Mouse (Mus musculus) limb, embryonic 14.5 days (tissue): ENCODE results near the gene Atp2b2. TPM values are rescaled to one million over a fixed set of nuclear protein-coding genes. Genes with fewer than 3 reads are reported as not detected.

ENCODE experiments used
- ATAC-seq: fragments of 200-750 bp; cut with Nextera tagmentation; 2 replicates; pipeline ENCODE4 v1.8.0; 2017; ENCODE audit warnings: low read depth, moderate number of reproducible peaks, moderate TSS enrichment; ENCODE audit not compliant: low FRiP score
- DNase-seq: peaks from one replicate; pipeline ENCODE4 v3.0.0-alpha.2; 2015; ENCODE audit warnings: low spot score
- H3K27ac ChIP-seq: fragments of 300-500 bp; sonication (generic); replicated peaks from 2 replicates; pipeline ENCODE4 v1.5.1; 2014; ENCODE audit warnings: low read depth, mild to moderate bottlenecking, low read length, moderate library complexity, mixed read lengths
- H3K27me3 ChIP-seq: fragments of 300-500 bp; sonication (generic); 2 replicates; pipeline ENCODE4 v1.6.1; 2014; ENCODE audit warnings: low read length, mixed read lengths; ENCODE audit not compliant: control insufficient read depth, insufficient read depth
- H3K36me3 ChIP-seq: fragments of 300-500 bp; sonication (generic); 2 replicates; pipeline ENCODE4 v1.6.1; 2014; ENCODE audit warnings: mild to moderate bottlenecking, low read length, moderate library complexity, mixed read lengths; ENCODE audit not compliant: control insufficient read depth, insufficient read depth
- H3K4me1 ChIP-seq: fragments of 300-500 bp; sonication (generic); 2 replicates; pipeline ENCODE4 v1.6.1; 2014; ENCODE audit warnings: antibody characterized with exemption, low read length, mixed read lengths; ENCODE audit not compliant: control insufficient read depth, insufficient read depth
- H3K4me2 ChIP-seq: fragments of 300-500 bp; sonication (generic); replicated peaks from 2 replicates; pipeline ENCODE4 v1.6.1; 2014; ENCODE audit warnings: low read depth, mild to moderate bottlenecking, low read length, moderate library complexity; ENCODE audit not compliant: severe bottlenecking
- H3K4me3 ChIP-seq: fragments of 300-500 bp; sonication (generic); replicated peaks from 2 replicates; pipeline ENCODE4 v1.5.1; 2014; ENCODE audit warnings: low read length
- H3K9ac ChIP-seq: fragments of 300-500 bp; sonication (generic); 2 replicates; pipeline ENCODE4 v1.6.1; 2014; ENCODE audit warnings: mild to moderate bottlenecking, low read depth, low read length, moderate library complexity; ENCODE audit not compliant: severe bottlenecking
- H3K9me3 ChIP-seq: fragments of 300-500 bp; sonication (generic); 2 replicates; pipeline ENCODE4 v1.6.1; 2016; ENCODE audit warnings: low read length; ENCODE audit not compliant: control insufficient read depth
- POLR2A ChIP-seq: fragments of 200-500 bp; IDR thresholded peaks from 2 replicates; pipeline ENCODE4 v1.8.0; 2012; ENCODE audit warnings: inconsistent platforms, mild to moderate bottlenecking, moderate library complexity, borderline replicate concordance; ENCODE audit not compliant: insufficient read depth, insufficient read length; ENCODE audit errors: extremely low read depth
- whole genome bisulfite sequencing: fragments of 180-500 bp; shearing (Covaris S2); extraction: QIAGEN DNeasy Blood & Tissue Kit; methylation state at CpG from one replicate; pipeline ENCODE4 v1.1.7; 2014; 5-methylcytosine and 5-hydroxymethylcytosine counted together
- polyA plus RNA-seq, 2 experiments: library from polyadenylated mRNA; depleted of rRNA in 1 of 2; stranded (reverse) in 1 of 2; unstranded in 1 of 2; fragments of >200 nt; fragmentation: Nextera tagmentation in 1 of 2; extraction: Ambion mirVana in 1 of 2; gene quantifications; 2 replicates each; pipeline versions ENCODE4 v1.2.1 to v1.2.3; 2012 to 2014

The Atp2b2 gene
- polyA plus RNA-seq, 2 experiments: 0.09 to 0.11 TPM

DNA sequence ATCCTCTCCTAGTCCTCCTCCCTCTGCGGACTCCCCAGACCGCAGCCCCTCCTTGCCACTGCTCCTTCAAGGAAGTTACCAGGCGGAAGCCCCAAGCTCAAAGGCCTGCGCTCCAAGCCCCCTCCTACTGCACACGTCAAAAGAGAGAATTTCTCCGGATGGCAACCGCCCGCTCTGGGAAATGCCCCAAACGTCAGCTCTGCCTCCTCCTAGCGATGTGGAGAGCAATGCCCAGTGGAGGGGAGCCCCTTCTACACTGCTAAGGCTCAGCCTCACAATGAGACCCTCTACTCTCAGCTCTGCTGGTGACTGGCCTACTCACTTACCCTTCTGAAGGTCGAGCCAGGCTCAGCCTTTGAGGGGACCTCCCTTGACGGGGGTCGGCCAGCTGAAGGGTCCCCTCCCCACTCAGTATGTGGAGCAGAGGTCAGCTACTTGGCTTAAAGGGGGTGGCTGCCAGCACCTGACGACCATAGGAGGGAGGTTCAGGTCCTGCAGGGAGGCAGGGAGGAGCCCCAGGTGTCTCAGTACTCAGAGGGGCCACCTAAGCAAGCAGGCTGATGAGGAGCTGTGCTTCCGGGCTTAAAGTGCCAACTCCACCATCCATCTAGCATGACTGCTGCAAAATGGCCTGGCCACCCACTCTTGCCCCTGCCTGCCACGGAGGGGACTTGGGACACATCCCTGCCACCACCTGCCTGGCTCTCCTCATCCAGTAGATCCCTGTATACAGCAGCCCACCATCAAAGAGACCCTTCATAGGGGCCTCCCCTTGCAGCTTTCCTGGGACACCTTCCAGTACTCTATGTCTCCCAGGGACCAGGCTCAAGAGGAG lies 152.2 kb downstream of the Atp2b2 start:
- Histone ChIP-seq H3K27ac (no peak overlapping the region), H3K4me2 (peak overlapping the region; percentile 55; the same call in 1 of the 2 replicates), H3K27me3 (peaks cover 52% of the 10 kb centered on the region), H3K9me3 (no peaks in the 10 kb centered on the region), H3K36me3 (no peaks in the 10 kb centered on the region), H3K4me3 (no peak overlapping the region), H3K9ac (no peak overlapping the region), H3K4me1 (no peaks in the 10 kb centered on the region)
- DNase-seq (no peak), ATAC-seq (no peak)
- 16% methylated on average over 14 of the region's 16 CpGs for WGBS
- no peak for TF ChIP-seq POLR2A

DNA sequence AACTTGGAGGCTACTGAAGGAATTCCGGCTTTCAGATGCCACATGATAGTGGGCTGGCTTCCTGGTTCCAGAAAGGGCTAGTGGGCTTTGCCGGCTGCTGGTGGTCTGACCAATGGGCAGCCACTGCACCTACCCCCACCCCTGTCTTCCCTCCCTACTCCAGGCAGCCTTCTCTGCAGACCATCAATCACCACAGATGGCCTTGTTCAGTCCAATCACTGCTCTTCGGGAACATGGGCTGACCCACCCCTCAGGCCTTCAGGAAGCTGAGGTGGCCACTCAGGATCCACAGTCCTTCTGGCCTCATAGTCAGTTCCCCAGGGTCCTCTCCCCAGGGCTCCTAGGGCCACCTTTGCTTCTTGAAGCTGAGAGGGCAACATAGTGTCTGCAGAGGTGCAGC lies 153.2 kb downstream of the Atp2b2 start:
- no peaks in the 10 kb centered on the region for H3K4me1 ChIP-seq

DNA sequence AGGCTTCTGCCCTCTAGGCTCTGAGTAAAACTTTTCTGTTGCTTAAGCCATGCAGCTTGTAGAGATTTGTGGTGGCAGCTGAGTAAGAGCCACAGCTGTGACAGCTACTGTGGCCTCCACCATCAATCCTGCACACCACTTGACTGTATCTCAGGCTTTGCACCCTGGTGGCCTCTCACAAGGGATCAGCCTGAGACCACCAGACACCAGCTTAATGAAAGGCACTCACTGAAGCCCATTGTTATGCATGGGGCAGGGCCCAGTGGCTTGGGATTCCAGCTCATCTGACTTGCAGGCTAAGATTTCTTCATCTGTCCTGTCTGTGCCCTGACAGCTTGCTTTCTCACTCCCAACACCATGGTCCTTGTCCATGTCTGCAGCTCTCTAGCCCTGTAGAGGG lies 155.5 kb downstream of the Atp2b2 start:
- no peak overlapping the region for H3K4me2 ChIP-seq
- no peak overlapping the region for H3K27ac ChIP-seq
- no peak for TF ChIP-seq POLR2A
- DNase-seq: no peak
- no peaks in the 10 kb centered on the region for H3K36me3 ChIP-seq
- no peak overlapping the region for H3K9ac ChIP-seq
- ATAC-seq: no peak
- H3K4me1 ChIP-seq: no peaks in the 10 kb centered on the region
- H3K9me3 ChIP-seq: no peaks in the 10 kb centered on the region
- H3K4me3 ChIP-seq: no peak overlapping the region
- H3K27me3 ChIP-seq: peaks cover 37% of the 10 kb centered on the region

More for the DNA sequence above, 153.2 kb downstream of the Atp2b2 start:
- no peak for DNase-seq
- ATAC-seq: no peak
- Histone ChIP-seq H3K9me3 (no peaks in the 10 kb centered on the region), H3K36me3 (no peaks in the 10 kb centered on the region), H3K9ac (no peak overlapping the region), H3K4me3 (no peak overlapping the region), H3K4me2 (no peak overlapping the region), H3K27me3 (peaks cover 52% of the 10 kb centered on the region), H3K27ac (no peak overlapping the region)
- 52% methylated on average over 3 of the region's 3 CpGs for WGBS
- TF ChIP-seq POLR2A: no peak

DNA sequence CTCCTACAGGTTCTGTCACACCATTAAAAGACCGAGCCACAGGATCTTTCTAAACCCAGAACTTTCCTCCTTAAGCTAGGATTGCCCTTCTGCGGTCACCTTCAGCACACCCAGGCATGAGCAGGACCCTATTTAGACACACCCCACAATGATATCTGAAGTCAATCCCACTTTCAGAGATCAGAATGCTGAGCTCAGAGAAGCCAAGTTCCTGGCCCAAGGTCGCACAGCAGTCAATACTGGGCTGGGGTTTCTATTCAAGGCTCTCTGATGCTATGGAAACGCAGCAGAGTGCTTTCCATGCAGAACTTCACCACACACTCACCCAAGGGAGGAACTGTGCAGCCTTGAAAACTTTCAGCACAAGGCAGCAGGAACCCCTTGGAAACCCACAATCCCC lies 157.6 kb downstream of the Atp2b2 start:
- H3K27me3 ChIP-seq: peaks cover 17% of the 10 kb centered on the region; the same call in 1 of the 2 replicates
- no peak overlapping the region for H3K4me3 ChIP-seq
- H3K9ac ChIP-seq: no peak overlapping the region
- H3K27ac ChIP-seq: no peak overlapping the region
- no peaks in the 10 kb centered on the region for H3K9me3 ChIP-seq
- 67% methylated on average over 4 of the region's 4 CpGs for WGBS
- no peak for TF ChIP-seq POLR2A
- no peaks in the 10 kb centered on the region for H3K36me3 ChIP-seq
- no peak for ATAC-seq
- no peak for DNase-seq
- H3K4me1 ChIP-seq: no peaks in the 10 kb centered on the region
- no peak overlapping the region for H3K4me2 ChIP-seq

DNA sequence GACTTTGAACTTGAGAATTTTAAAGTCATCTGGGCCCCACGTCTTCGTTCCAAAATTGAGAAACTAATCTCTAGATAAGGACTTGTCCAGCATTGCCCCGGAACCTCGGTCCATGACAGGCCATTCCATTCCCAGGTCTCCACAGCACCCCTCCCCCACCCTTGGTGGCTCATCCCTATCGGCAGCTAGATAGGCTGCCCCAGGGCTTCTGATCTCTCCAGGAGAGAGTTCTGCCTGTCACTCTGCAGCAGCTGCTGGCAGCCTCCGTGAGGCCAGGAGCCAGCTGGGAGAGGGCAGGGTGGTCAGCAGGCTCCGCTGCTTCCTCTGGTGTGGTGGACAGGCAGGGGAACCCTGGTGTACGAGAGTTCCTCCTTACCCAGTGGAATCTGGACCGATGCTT lies 159.2 kb downstream of the Atp2b2 start:
- H3K27me3 ChIP-seq: 0 out of 2 replicates have a peak, but pooled peaks cover 2% of the 10 kb centered on the region
- ATAC-seq: no peak
- TF ChIP-seq POLR2A: no peak
- H3K4me1 ChIP-seq: no peaks in the 10 kb centered on the region
- no peaks in the 10 kb centered on the region for H3K9me3 ChIP-seq
- H3K9ac ChIP-seq: no peak overlapping the region
- WGBS: 50% methylated on average over 9 of the region's 9 CpGs
- no peak overlapping the region for H3K27ac ChIP-seq
- no peak for DNase-seq
- no peak overlapping the region for H3K4me2 ChIP-seq
- no peak overlapping the region for H3K4me3 ChIP-seq
- H3K36me3 ChIP-seq: no peaks in the 10 kb centered on the region
